Mouse (Mus musculus): ENCODE results near the gene Lix1l. TPM values are rescaled to one million over a fixed set of nuclear protein-coding genes. Genes with fewer than 3 reads are reported as not detected.
A peak's percentile ranks its signal among the peaks of the same experiment; 100 is the strongest.

Gene Lix1l
- total RNA-seq, 1 experiment: 4.6 TPM

GRCm38 (mm10) chr3:96595661-96596060 lies 5.3 kb upstream of the Lix1l start:
- in situ Hi-C loops (cut with MboI; ENCODE audit: low sequenced_read_pairs in 2 of 2, unreplicated experiment in 2 of 2): no loop called here
- TF ChIP-seq ZC3H11A (IDR thresholded peaks at IDR 0.05; ENCODE audit: borderline replicate concordance, low read depth, low read length): no peak
- no peak for TF ChIP-seq MAFK (IDR thresholded peaks at IDR 0.05; ENCODE audit: insufficient read depth, low read depth, low read length)
- no peak for TF ChIP-seq ZNF384 (IDR thresholded peaks at IDR 0.05; ENCODE audit: low read depth, low read length)
- no peak for TF ChIP-seq HCFC1 (IDR thresholded peaks at IDR 0.05; ENCODE audit: borderline replicate concordance, insufficient read depth, low read length)
- no peak for TF ChIP-seq CHD2 (IDR thresholded peaks at IDR 0.05; ENCODE audit: low read depth, low read length)
- peak overlapping the region in 1 of 2 experiments; percentile 71; a peak in 1 of 4 replicates for H3K4me3 ChIP-seq (ENCODE audit: insufficient read depth in 1 of 2, low read depth in 1 of 2, low read length in 2 of 2, poor library complexity in 1 of 2, severe bottlenecking in 1 of 2)
- no peak for DNase-seq (ENCODE audit: low read depth, low spot score)
- no peak overlapping the region for H3K27ac ChIP-seq (ENCODE audit: insufficient read depth, low read depth, low read length, poor library complexity, severe bottlenecking)
- no peak overlapping the region for H3K9ac ChIP-seq (ENCODE audit: insufficient read depth, low read depth, low read length, poor library complexity, severe bottlenecking)
- no peaks in the 10 kb centered on the region for H3K36me3 ChIP-seq (ENCODE audit: control insufficient read depth, insufficient read depth, low read length, poor library complexity, severe bottlenecking)
- peaks cover 13 to 17% of the 10 kb centered on the region in 2 experiments for H3K4me1 ChIP-seq (ENCODE audit: control insufficient read depth in 2 of 2, insufficient read depth in 2 of 2, low read length in 2 of 2, poor library complexity in 1 of 2)
- H3K9me3 ChIP-seq (ENCODE audit: control insufficient read depth, insufficient read depth, low read depth, low read length): no peaks in the 10 kb centered on the region

- in situ Hi-C loops (cut with MboI; ENCODE audit: low sequenced_read_pairs in 2 of 2, unreplicated experiment in 2 of 2): no loop called here
- no peak for TF ChIP-seq MAFK (IDR thresholded peaks at IDR 0.05; ENCODE audit: insufficient read depth, low read depth, low read length)
- TF ChIP-seq HCFC1 (IDR thresholded peaks at IDR 0.05; ENCODE audit: borderline replicate concordance, insufficient read depth, low read length): no peak
- Histone ChIP-seq H3K27ac (ENCODE audit: insufficient read depth, low read depth, low read length, poor library complexity, severe bottlenecking) (no peak within 1 kb of the TSS), H3K4me1 (ENCODE audit: control insufficient read depth in 2 of 2, insufficient read depth in 2 of 2, low read length in 2 of 2, poor library complexity in 1 of 2) (peaks cover 13 to 17% of the 10 kb centered on the region in 2 experiments), H3K9me3 (ENCODE audit: control insufficient read depth, insufficient read depth, low read depth, low read length) (no peaks in the 10 kb centered on the region), H3K9ac (ENCODE audit: insufficient read depth, low read depth, low read length, poor library complexity, severe bottlenecking) (peak within 1 kb of the TSS; percentile 56), H3K36me3 (ENCODE audit: control insufficient read depth, insufficient read depth, low read length, poor library complexity, severe bottlenecking) (no peaks in the 10 kb centered on the region), H3K4me3 (ENCODE audit: insufficient read depth in 1 of 2, low read depth in 1 of 2, low read length in 2 of 2, poor library complexity in 1 of 2, severe bottlenecking in 1 of 2) (peak within 1 kb of the TSS; percentile 65 to 71)
- DNase-seq (ENCODE audit: low read depth, low spot score): no peak
These were observed 4.7 kb upstream of the Lix1l start, which contains the start of gene Ankrd34a for GRCm38 (mm10) chr3:96596228-96596707. Gene Ankrd34a, plus strand, starts transcription at chr3:96596636.

GRCm38 (mm10) chr3:96596855-96597254 lies 4.1 kb upstream of the Lix1l start:
- Histone ChIP-seq H3K4me3 (ENCODE audit: insufficient read depth in 1 of 2, low read depth in 1 of 2, low read length in 2 of 2, poor library complexity in 1 of 2, severe bottlenecking in 1 of 2) (peak overlapping the region; percentile 65 to 71), H3K36me3 (ENCODE audit: control insufficient read depth, insufficient read depth, low read length, poor library complexity, severe bottlenecking) (no peaks in the 10 kb centered on the region), H3K4me1 (ENCODE audit: control insufficient read depth in 2 of 2, insufficient read depth in 2 of 2, low read length in 2 of 2, poor library complexity in 1 of 2) (peaks cover 13 to 17% of the 10 kb centered on the region in 2 experiments), H3K9me3 (ENCODE audit: control insufficient read depth, insufficient read depth, low read depth, low read length) (no peaks in the 10 kb centered on the region), H3K9ac (ENCODE audit: insufficient read depth, low read depth, low read length, poor library complexity, severe bottlenecking) (peak overlapping the region; percentile 56; the same call in 1 of the 2 replicates), H3K27ac (ENCODE audit: insufficient read depth, low read depth, low read length, poor library complexity, severe bottlenecking) (no peak overlapping the region)
- no peak for TF ChIP-seq HCFC1 (IDR thresholded peaks at IDR 0.05; ENCODE audit: borderline replicate concordance, insufficient read depth, low read length)
- TF ChIP-seq CHD2 (IDR thresholded peaks at IDR 0.05; ENCODE audit: low read depth, low read length): no peak
- no peak for TF ChIP-seq ZC3H11A (IDR thresholded peaks at IDR 0.05; ENCODE audit: borderline replicate concordance, low read depth, low read length)
- no peak for TF ChIP-seq ZNF384 (IDR thresholded peaks at IDR 0.05; ENCODE audit: low read depth, low read length)
- TF ChIP-seq MAFK (IDR thresholded peaks at IDR 0.05; ENCODE audit: insufficient read depth, low read depth, low read length): no peak
- no peak for DNase-seq (ENCODE audit: low read depth, low spot score)
- in situ Hi-C loops (cut with MboI; ENCODE audit: low sequenced_read_pairs in 2 of 2, unreplicated experiment in 2 of 2): no loop called here

- Histone ChIP-seq H3K36me3 (ENCODE audit: control insufficient read depth, insufficient read depth, low read length, poor library complexity, severe bottlenecking) (no peaks in the 10 kb centered on the region), H3K4me1 (ENCODE audit: control insufficient read depth in 2 of 2, insufficient read depth in 2 of 2, low read length in 2 of 2, poor library complexity in 1 of 2) (peaks cover 13 to 14% of the 10 kb centered on the region in 2 experiments), H3K9ac (ENCODE audit: insufficient read depth, low read depth, low read length, poor library complexity, severe bottlenecking) (peak overlapping the region; percentile 56), H3K27ac (ENCODE audit: insufficient read depth, low read depth, low read length, poor library complexity, severe bottlenecking) (no peak overlapping the region), H3K9me3 (ENCODE audit: control insufficient read depth, insufficient read depth, low read depth, low read length) (no peaks in the 10 kb centered on the region), H3K4me3 (ENCODE audit: insufficient read depth in 1 of 2, low read depth in 1 of 2, low read length in 2 of 2, poor library complexity in 1 of 2, severe bottlenecking in 1 of 2) (peak overlapping the region; percentile 65 to 71)
- TF ChIP-seq HCFC1 (IDR thresholded peaks at IDR 0.05; ENCODE audit: borderline replicate concordance, insufficient read depth, low read length) (no peak), MAFK (IDR thresholded peaks at IDR 0.05; ENCODE audit: insufficient read depth, low read depth, low read length) (no peak), ZNF384 (IDR thresholded peaks at IDR 0.05; ENCODE audit: low read depth, low read length) (no peak)
- in situ Hi-C loops (cut with MboI; ENCODE audit: low sequenced_read_pairs in 2 of 2, unreplicated experiment in 2 of 2): no loop called here
- DNase-seq (ENCODE audit: low read depth, low spot score): no peak
These were observed 3.5 kb upstream of the Lix1l start for GRCm38 (mm10) chr3:96597435-96597891.

Measured in ES-E14 (cell line).